Mouse (Mus musculus): ENCODE data around the gene Myh14.
A peak's percentile ranks its signal among the peaks of the same experiment; 100 is the strongest.

The Myh14 gene

GRCm38 (mm10) chr7:44669103-44669502 is 1.5 kb downstream of the Myh14 start:
- DNase-seq (ENCODE audit: low spot score), result no peak

- DNase-seq (ENCODE audit: low spot score), result no peak
Observed at GRCm38 (mm10) chr7:44667996-44668738, 2.5 kb downstream of the Myh14 start.

GRCm38 (mm10) chr7:44666462-44666861 is 4.2 kb downstream of the Myh14 start:
- no peak for DNase-seq (ENCODE audit: low spot score)

- DNase-seq (ENCODE audit: low spot score), result no peak
Observed at GRCm38 (mm10) chr7:44664731-44665130, 5.9 kb downstream of the Myh14 start.

- no peak for DNase-seq (ENCODE audit: low spot score)
Observed at GRCm38 (mm10) chr7:44663546-44663945, 7.1 kb downstream of the Myh14 start.

GRCm38 (mm10) chr7:44662569-44662968 is 8.1 kb downstream of the Myh14 start:
- DNase-seq (ENCODE audit: low spot score), result no peak

- no peak for DNase-seq (ENCODE audit: low spot score)
Observed at GRCm38 (mm10) chr7:44662168-44662567, 8.5 kb downstream of the Myh14 start.

- DNase-seq (ENCODE audit: low spot score), result no peak
Observed at GRCm38 (mm10) chr7:44661219-44661618, 9.4 kb downstream of the Myh14 start.

GRCm38 (mm10) chr7:44655504-44655903 is 15.1 kb downstream of the Myh14 start:
- peak; percentile 61 for DNase-seq (ENCODE audit: low spot score)

- no peak for DNase-seq (ENCODE audit: low spot score)
Observed at GRCm38 (mm10) chr7:44653773-44654172, 16.9 kb downstream of the Myh14 start.

GRCm38 (mm10) chr7:44651416-44651815 is 19.2 kb downstream of the Myh14 start:
- DNase-seq (ENCODE audit: low spot score), result no peak

GRCm38 (mm10) chr7:44649990-44650389 is 20.7 kb downstream of the Myh14 start:
- peak; percentile 73 for DNase-seq (ENCODE audit: low spot score)

GRCm38 (mm10) chr7:44649094-44649610 is 21.5 kb downstream of the Myh14 start:
- DNase-seq (ENCODE audit: low spot score), result no peak

GRCm38 (mm10) chr7:44647729-44648128 is 22.9 kb downstream of the Myh14 start:
- DNase-seq (ENCODE audit: low spot score), result no peak

GRCm38 (mm10) chr7:44647042-44647724 is 23.5 kb downstream of the Myh14 start:
- peak; percentile 72 for DNase-seq (ENCODE audit: low spot score)

- DNase-seq (ENCODE audit: low spot score), result peak; percentile 75
Observed at GRCm38 (mm10) chr7:44645951-44646350, 24.7 kb downstream of the Myh14 start.

- no peak for DNase-seq (ENCODE audit: low spot score)
Observed at GRCm38 (mm10) chr7:44645256-44645655, 25.4 kb downstream of the Myh14 start.

- DNase-seq (ENCODE audit: low spot score), result peak; percentile 35
Observed at GRCm38 (mm10) chr7:44641887-44642286, 28.8 kb downstream of the Myh14 start.

GRCm38 (mm10) chr7:44640843-44641605 is 29.6 kb downstream of the Myh14 start:
- peak; percentile 58 for DNase-seq (ENCODE audit: low spot score)

- DNase-seq (ENCODE audit: low spot score), result no peak
Observed at GRCm38 (mm10) chr7:44638663-44639062, 32.0 kb downstream of the Myh14 start.

- no peak for DNase-seq (ENCODE audit: low spot score)
Observed at GRCm38 (mm10) chr7:44636684-44637083, 34.0 kb downstream of the Myh14 start.

- no peak for DNase-seq (ENCODE audit: low spot score)
Observed at GRCm38 (mm10) chr7:44633407-44633806, 37.2 kb downstream of the Myh14 start.

GRCm38 (mm10) chr7:44632676-44633075 is 38.0 kb downstream of the Myh14 start:
- DNase-seq (ENCODE audit: low spot score), result no peak
